11 mouse cellular contexts compared by ENCODE assay signal in genomic region chr1:72876111-72876510, GRCm38 (mm10). TPM values are rescaled to one million over a fixed set of nuclear protein-coding genes. Genes with fewer than 3 reads are reported as not detected.
A peak's percentile ranks its signal among the peaks of the same experiment; 100 is the strongest.
DNase-seq lines count a peak whose midpoint lies in the region; ATAC-seq lines count a peak whose summit lies in the region.
"Had no signal": no experiment of that assay in that cellular context is flagged by ENCODE, and none has a peak within 500 bp of the region (broad histone marks: within the 10 kb centered on the region; RNA-seq: fewer than 3 reads in every experiment).

No protein-coding gene starts in this region.

- H3K9ac ChIP-seq in heart, embryonic 13.5 days, result no peak overlapping the region
- H3K9ac ChIP-seq in embryonic facial prominence, embryonic 12.5 days, result no peak overlapping the region
- H3K9ac ChIP-seq in stomach, embryonic 16.5 days (ENCODE audit: low read length), result no peak overlapping the region; the same call in 1 of the 2 replicates

- no peaks in the 10 kb centered on the region for H3K9me3 ChIP-seq in heart, embryonic 13.5 days
- no peaks in the 10 kb centered on the region for H3K9me3 ChIP-seq in embryonic facial prominence, embryonic 12.5 days
- no peaks in the 10 kb centered on the region for H3K9me3 ChIP-seq in stomach, embryonic 16.5 days (replicated peaks; ENCODE audit: control insufficient read depth, low read length)

- no peak for ATAC-seq in heart, embryonic 13.5 days (ENCODE audit: extremely low read depth, insufficient number of reproducible peaks, low FRiP score, low TSS enrichment)
- no peak for ATAC-seq in embryonic facial prominence, embryonic 12.5 days (ENCODE audit: insufficient number of reproducible peaks, insufficient read depth, low FRiP score, low TSS enrichment)
- ATAC-seq in stomach, embryonic 16.5 days (ENCODE audit: insufficient read depth, low FRiP score), result no peak
- no peak for ATAC-seq in CD4-positive, CD25-positive, alpha-beta regulatory T cell, adult 4 months

- peaks cover 5% of the 10 kb centered on the region; the same call in 1 of the 2 replicates for H3K27me3 ChIP-seq in heart, embryonic 13.5 days (replicated peaks)
- H3K27me3 ChIP-seq in embryonic facial prominence, embryonic 12.5 days, result no peaks in the 10 kb centered on the region
- no peaks in the 10 kb centered on the region; the same call in 1 of the 2 replicates for H3K27me3 ChIP-seq in stomach, embryonic 16.5 days (ENCODE audit: control insufficient read depth, insufficient read depth, low read length)

- H3K4me3 ChIP-seq in heart, embryonic 13.5 days, result no peak overlapping the region
- no peak overlapping the region; the same call in 1 of the 2 replicates for H3K4me3 ChIP-seq in embryonic facial prominence, embryonic 12.5 days
- H3K4me3 ChIP-seq in stomach, embryonic 16.5 days (replicated peaks; ENCODE audit: low read length), result no peak overlapping the region

- 52% methylated on average over 3 of the region's 3 CpGs for WGBS in heart, embryonic 13.5 days
- WGBS in embryonic facial prominence, embryonic 12.5 days, result 39% methylated on average over 3 of the region's 3 CpGs
- WGBS in stomach, embryonic 16.5 days, result 29% methylated on average over 3 of the region's 3 CpGs

- DNase-seq in heart, adult 8-10 months (ENCODE audit: low spot score), result no peak
- DNase-seq in lung, postnatal 36 days, result peak; percentile 32
- DNase-seq in lung, postnatal 4 days, result no peak
- no peak for DNase-seq in frontal cortex, postnatal 10 days (ENCODE audit: low spot score in 2 of 2)
- DNase-seq: gastrocnemius, postnatal 36 days; thymus, adult 2 months had no signal

- peak overlapping the region; percentile 95 for H3K4me2 ChIP-seq in heart, embryonic 13.5 days
- peak overlapping the region; percentile 77; the same call in 1 of the 2 replicates for H3K4me2 ChIP-seq in embryonic facial prominence, embryonic 12.5 days (replicated peaks)
- H3K4me2 ChIP-seq in stomach, embryonic 16.5 days (ENCODE audit: low read depth, low read length), result no peak overlapping the region

- no peaks in the 10 kb centered on the region for H3K36me3 ChIP-seq in heart, embryonic 13.5 days
- H3K36me3 ChIP-seq in embryonic facial prominence, embryonic 12.5 days, result no peaks in the 10 kb centered on the region
- H3K36me3 ChIP-seq in stomach, embryonic 16.5 days (ENCODE audit: control insufficient read depth, insufficient read depth, low read length), result no peaks in the 10 kb centered on the region

- no peak overlapping the region for H3K27ac ChIP-seq in heart, embryonic 13.5 days (replicated peaks)
- H3K27ac ChIP-seq in embryonic facial prominence, embryonic 12.5 days, result 0 out of 2 replicates have a peak overlapping the region, but pooled peaks have one; percentile 38
- 0 out of 2 replicates have a peak overlapping the region, but pooled peaks have one; percentile 52 for H3K27ac ChIP-seq in stomach, embryonic 16.5 days (ENCODE audit: low read length)
- H3K27ac ChIP-seq: macrophage had no signal

- H3K4me1 ChIP-seq in heart, embryonic 13.5 days, result peaks cover 42% of the 10 kb centered on the region
- peaks cover 26% of the 10 kb centered on the region; the same call in 1 of the 2 replicates for H3K4me1 ChIP-seq in embryonic facial prominence, embryonic 12.5 days
- H3K4me1 ChIP-seq in stomach, embryonic 16.5 days (ENCODE audit: control insufficient read depth, insufficient read depth, low read length), result peaks cover 17% of the 10 kb centered on the region

RNA-seq across cellular contexts. Expression of gene Igfbp5, which starts 1.4 kb away (rescaled TPM):
- polyA plus RNA-seq in heart, embryonic 13.5 days (2015; fragmentation: Nextera tagmentation; extraction: Ambion mirVana), result 110 and 126 TPM in 2 replicates
- total RNA-seq in heart, adult 8-10 months (2022), result 100 to 1,000 TPM in 3 of 4 experiments, 10 to 100 TPM in 1; 89.6 to 129 (median 119) TPM
- 142 and 150 TPM in 2 replicates for polyA plus RNA-seq in embryonic facial prominence, embryonic 12.5 days (2016; fragmentation: Nextera tagmentation; extraction: Ambion mirVana)
- polyA plus RNA-seq in stomach, embryonic 16.5 days (2015; fragmentation: Nextera tagmentation; extraction: Ambion mirVana), result 122 and 123 TPM in 2 replicates
- not detected for polyA plus RNA-seq in CD4-positive, CD25-positive, alpha-beta regulatory T cell, adult 4 months (2017; shearing (Covaris generic))

RNA-seq across cellular contexts. Expression of gene Igfbp2, which starts 51.8 kb away (rescaled TPM):
- polyA plus RNA-seq in heart, embryonic 13.5 days (2015; fragmentation: Nextera tagmentation; extraction: Ambion mirVana), result 85.0 and 87.3 TPM in 2 replicates
- under 1 TPM in 3 of 4 experiments, not detected in 1; 0.27 to 0.66 (median 0.31) TPM for total RNA-seq in heart, adult 8-10 months (2022)
- 429 and 434 TPM in 2 replicates for polyA plus RNA-seq in embryonic facial prominence, embryonic 12.5 days (2016; fragmentation: Nextera tagmentation; extraction: Ambion mirVana)
- polyA plus RNA-seq in stomach, embryonic 16.5 days (2015; fragmentation: Nextera tagmentation; extraction: Ambion mirVana), result 375 and 392 TPM in 2 replicates
- polyA plus RNA-seq in CD4-positive, CD25-positive, alpha-beta regulatory T cell, adult 4 months (2017; shearing (Covaris generic)), result not detected
- polyA plus RNA-seq: macrophage had no signal

Comparison
In these comparisons a context has a peak if more than half of its experiments do, and no peak if none do; other contexts are left out.
1. RNA of gene Igfbp5, which starts 1.4 kb away (polyA plus RNA-seq): 142 to 150 TPM in embryonic facial prominence, embryonic 12.5 days, 110 to 126 TPM in heart, embryonic 13.5 days and 122 to 123 TPM in stomach, embryonic 16.5 days; not detected in CD4-positive, CD25-positive, alpha-beta regulatory T cell, adult 4 months; every median in the first group is over 100 times any median in the second.
2. RNA of gene Igfbp2, which starts 51.8 kb away (polyA plus RNA-seq): 429 to 434 TPM in embryonic facial prominence, embryonic 12.5 days, 375 to 392 TPM in stomach, embryonic 16.5 days and 85.0 to 87.3 TPM in heart, embryonic 13.5 days; not detected in CD4-positive, CD25-positive, alpha-beta regulatory T cell, adult 4 months; every median in the first group is over 10 times any median in the second.